Mouse (Mus musculus) 3T3-L1 (cell line): Measurements from ENCODE around the gene Vps52.

ENCODE experiments used
- DNase-seq: peaks from one replicate; pipeline ENCODE4 v3.0.0-alpha.2; 2015; ENCODE audit warnings: low read depth, low spot score

The Vps52 gene

GRCm38 (mm10) chr17:33955555-33956214, at the start of gene Vps52, which contains the start of gene Rps18:
TSS of gene Vps52 (plus strand) at chr17:33955812.
TSS of gene Rps18 (minus strand) at chr17:33956001.
- peak; percentile 98 for DNase-seq

GRCm38 (mm10) chr17:33908331-33909076, 47.1 kb upstream of the Vps52 start:
- no peak for DNase-seq

- peak; percentile 97 for DNase-seq
Observed at GRCm38 (mm10) chr17:33909077-33909868, 46.3 kb upstream of the Vps52 start, which contains the start of gene Daxx. TSS of gene Daxx (plus strand) at chr17:33909414.

- peak; percentile 90 for DNase-seq
Observed at GRCm38 (mm10) chr17:33909869-33910250, 45.8 kb upstream of the Vps52 start.

- DNase-seq, result peak; percentile 73
Observed at GRCm38 (mm10) chr17:33910346-33911051, 45.1 kb upstream of the Vps52 start.

- no peak for DNase-seq
Observed at GRCm38 (mm10) chr17:33911052-33911812, 44.4 kb upstream of the Vps52 start.

- no peak for DNase-seq
Observed at GRCm38 (mm10) chr17:33911813-33912414, 43.7 kb upstream of the Vps52 start.

GRCm38 (mm10) chr17:33913264-33913663, 42.3 kb upstream of the Vps52 start:
- no peak for DNase-seq

GRCm38 (mm10) chr17:33913905-33914304, 41.7 kb upstream of the Vps52 start:
- DNase-seq, result no peak

- no peak for DNase-seq
Observed at GRCm38 (mm10) chr17:33914969-33915391, 40.6 kb upstream of the Vps52 start.

GRCm38 (mm10) chr17:33915671-33916250, 39.9 kb upstream of the Vps52 start, which contains the start of the genes Tapbp and Zbtb22:
TSS of gene Tapbp (plus strand) at chr17:33915899.
TSS of gene Zbtb22 (plus strand) at chr17:33915904.
- DNase-seq, result peak; percentile 100

- DNase-seq, result peak; percentile 49
Observed at GRCm38 (mm10) chr17:33916294-33916693, 39.3 kb upstream of the Vps52 start.

- DNase-seq, result no peak
Observed at GRCm38 (mm10) chr17:33916847-33917655, 38.6 kb upstream of the Vps52 start.

GRCm38 (mm10) chr17:33917656-33918292, 37.8 kb upstream of the Vps52 start:
- no peak for DNase-seq

GRCm38 (mm10) chr17:33918293-33919203, 37.1 kb upstream of the Vps52 start:
- no peak for DNase-seq

- DNase-seq, result peak; percentile 98
Observed at GRCm38 (mm10) chr17:33919351-33920281, 36.0 kb upstream of the Vps52 start.
